Mouse (Mus musculus) megakaryocyte, embryonic 14.5 days (primary cell): Measurements from ENCODE around the gene Dapp1.

ENCODE experiments used
- FLI1 ChIP-seq: IDR thresholded peaks from 2 replicates; pipeline ENCODE4 v1.6.1; 2012; ENCODE audit warnings: low read length, inconsistent platforms, mixed read lengths
- GATA1 ChIP-seq: IDR thresholded peaks from 3 replicates; pipeline ENCODE4 v1.6.1; 2012; ENCODE audit warnings: mixed read lengths, low read length, inconsistent platforms, borderline replicate concordance

DNA sequence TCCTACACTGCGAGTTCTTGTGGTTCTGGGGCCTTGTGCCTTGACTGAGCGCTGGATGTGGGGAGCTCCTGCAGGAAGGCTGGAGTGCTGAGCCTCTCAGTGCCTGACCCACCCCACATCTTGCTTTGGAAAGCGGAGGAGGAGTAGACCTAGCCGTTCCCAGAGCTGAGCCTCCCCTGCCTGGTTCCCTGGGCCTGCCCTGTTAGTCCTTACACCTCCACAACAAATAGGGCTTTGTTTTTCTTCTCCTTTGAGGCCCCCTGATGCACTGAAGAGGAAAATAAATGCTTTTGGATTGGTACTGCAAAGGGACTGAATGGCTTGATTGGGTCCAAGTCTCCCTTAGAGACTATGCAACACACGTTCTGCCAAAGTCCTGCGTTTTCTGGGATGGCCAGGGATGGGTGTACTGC is 3.7 kb downstream of the Dapp1 start:
- TF ChIP-seq GATA1 (no peak), FLI1 (no peak)
